Mouse (Mus musculus) neural tube, embryonic 14.5 days (tissue): ENCODE results near the gene Edem3. TPM values are rescaled to one million over a fixed set of nuclear protein-coding genes. Genes with fewer than 3 reads are reported as not detected.
"Not testable (repeated sequence)": the region's sequence is repeated elsewhere in the genome, so short reads cannot be mapped to it uniquely, and the experiment has no call there.

ENCODE experiments used
- ATAC-seq: fragments of 200-750 bp; cut with Nextera tagmentation; 2 replicates; pipeline ENCODE4 v1.8.0; 2017; ENCODE audit warnings: low read depth, mild to moderate bottlenecking, moderate TSS enrichment, moderate library complexity
- H3K27ac ChIP-seq: fragments of 300-500 bp; sonication (generic); 2 replicates; pipeline ENCODE4 v1.5.1; 2014; ENCODE audit warnings: low read depth, mild to moderate bottlenecking, control low read depth, low read length, moderate library complexity, mixed read lengths
- H3K27me3 ChIP-seq: fragments of 300-500 bp; sonication (generic); 2 replicates; pipeline ENCODE4 v1.6.1; 2014; ENCODE audit warnings: low read length; ENCODE audit not compliant: control insufficient read depth, insufficient read depth
- H3K36me3 ChIP-seq: fragments of 300-500 bp; sonication (generic); 2 replicates; pipeline ENCODE4 v1.6.1; 2014; ENCODE audit warnings: low read length, mixed read lengths; ENCODE audit not compliant: control insufficient read depth, insufficient read depth
- H3K4me1 ChIP-seq: fragments of 300-500 bp; sonication (generic); 2 replicates; pipeline ENCODE4 v1.6.1; 2014; ENCODE audit warnings: low read length; ENCODE audit not compliant: control insufficient read depth, insufficient read depth
- H3K4me2 ChIP-seq: fragments of 300-500 bp; sonication (generic); 2 replicates; pipeline ENCODE4 v1.6.1; 2014; ENCODE audit warnings: mild to moderate bottlenecking, low read depth, low read length, control low read depth
- H3K4me3 ChIP-seq: fragments of 300-500 bp; sonication (generic); 2 replicates; pipeline ENCODE4 v1.5.1; 2014; ENCODE audit warnings: low read depth, low read length, control low read depth, mixed read lengths
- H3K9ac ChIP-seq: fragments of 300-500 bp; sonication (generic); replicated peaks from 2 replicates; pipeline ENCODE4 v1.6.1; 2014; ENCODE audit warnings: low read depth, mild to moderate bottlenecking, control low read depth, low read length, mixed read lengths
- H3K9me3 ChIP-seq: fragments of 300-500 bp; sonication (generic); 2 replicates; pipeline ENCODE4 v1.6.1; 2016; ENCODE audit warnings: low read length; ENCODE audit not compliant: control insufficient read depth
- WGBS: fragments of 180-500 bp; shearing (Covaris S2); extraction: QIAGEN DNeasy Blood & Tissue Kit; methylation state at CpG from one replicate; pipeline ENCODE4 v1.1.7; 2014; 5-methylcytosine and 5-hydroxymethylcytosine counted together
- polyA plus RNA-seq: library from polyadenylated mRNA; unstranded; fragments of >200 nt; fragmentation: Nextera tagmentation; extraction: Ambion mirVana; gene quantifications from 2 replicates; pipeline ENCODE4 v1.2.1, GENCODE M21; 2014

Gene Edem3
- polyA plus RNA-seq, 1 experiment from 2014 or later: 24.7 TPM

GRCm38 (mm10) chr1:151779306-151779705 lies 24.1 kb downstream of the Edem3 start:
- WGBS: 94% methylated on average over 2 of the region's 2 CpGs
- ATAC-seq: no peak
- no peaks in the 10 kb centered on the region for H3K9me3 ChIP-seq
- no peak overlapping the region for H3K27ac ChIP-seq
- H3K27me3 ChIP-seq: no peaks in the 10 kb centered on the region
- no peak overlapping the region for H3K4me2 ChIP-seq
- H3K36me3 ChIP-seq: peaks cover 33% of the 10 kb centered on the region
- no peaks in the 10 kb centered on the region for H3K4me1 ChIP-seq
- no peak overlapping the region for H3K9ac ChIP-seq
- no peak overlapping the region for H3K4me3 ChIP-seq

DNA sequence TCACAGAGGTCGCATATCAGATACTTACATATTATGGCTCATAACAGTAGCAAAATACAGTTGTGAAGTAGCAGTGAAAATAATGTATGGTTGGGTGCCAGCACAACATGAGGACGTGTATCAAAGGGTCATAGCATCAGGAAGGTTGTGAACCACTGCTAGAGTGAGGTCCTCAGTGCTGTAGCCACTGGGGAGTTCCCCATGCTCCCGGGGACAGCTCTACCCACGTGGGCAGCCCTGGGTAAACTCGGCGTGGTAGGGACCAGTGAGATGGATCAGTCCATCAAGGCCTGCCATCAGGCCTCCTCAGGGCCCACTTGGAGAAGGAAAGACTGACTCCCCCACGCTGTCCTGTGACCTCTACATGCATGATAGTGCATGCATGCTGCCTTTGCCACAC lies 26.3 kb downstream of the Edem3 start:
- ATAC-seq: no peak
- 87% methylated on average over 7 of the region's 7 CpGs for WGBS

GRCm38 (mm10) chr1:151783403-151783802 lies 28.2 kb downstream of the Edem3 start:
- no peaks in the 10 kb centered on the region for H3K27me3 ChIP-seq
- no peak overlapping the region for H3K9ac ChIP-seq
- peaks cover 30% of the 10 kb centered on the region for H3K36me3 ChIP-seq
- 85% methylated on average over 2 of the region's 2 CpGs for WGBS
- no peak overlapping the region for H3K4me2 ChIP-seq
- H3K9me3 ChIP-seq: no peaks in the 10 kb centered on the region
- no peak for ATAC-seq
- no peak overlapping the region for H3K4me3 ChIP-seq
- no peak overlapping the region for H3K27ac ChIP-seq
- no peaks in the 10 kb centered on the region for H3K4me1 ChIP-seq

More for the DNA sequence above, 26.3 kb downstream of the Edem3 start:
- no peak overlapping the region for H3K4me3 ChIP-seq
- H3K27ac ChIP-seq: no peak overlapping the region
- no peaks in the 10 kb centered on the region for H3K9me3 ChIP-seq
- H3K4me2 ChIP-seq: no peak overlapping the region
- H3K27me3 ChIP-seq: no peaks in the 10 kb centered on the region
- H3K9ac ChIP-seq: no peak overlapping the region
- peaks cover 40% of the 10 kb centered on the region for H3K36me3 ChIP-seq
- H3K4me1 ChIP-seq: no peaks in the 10 kb centered on the region

- H3K4me2 ChIP-seq: no peak overlapping the region
- no peak overlapping the region for H3K27ac ChIP-seq
- peaks cover 22% of the 10 kb centered on the region for H3K36me3 ChIP-seq
- H3K9me3 ChIP-seq: no peaks in the 10 kb centered on the region
- no peak for ATAC-seq
- H3K4me1 ChIP-seq: no peaks in the 10 kb centered on the region
- no peak overlapping the region for H3K4me3 ChIP-seq
- WGBS: 93% methylated on average over 5 of the region's 5 CpGs
- H3K27me3 ChIP-seq: no peaks in the 10 kb centered on the region
- H3K9ac ChIP-seq: no peak overlapping the region
These were observed 31.2 kb downstream of the Edem3 start for GRCm38 (mm10) chr1:151786406-151786805.

GRCm38 (mm10) chr1:151789136-151789535 lies 34.0 kb downstream of the Edem3 start:
- no peak overlapping the region for H3K9ac ChIP-seq
- H3K27me3 ChIP-seq: no peaks in the 10 kb centered on the region
- no peak overlapping the region for H3K27ac ChIP-seq
- no peaks in the 10 kb centered on the region for H3K4me1 ChIP-seq
- H3K9me3 ChIP-seq: no peaks in the 10 kb centered on the region
- no peak for ATAC-seq
- no peak overlapping the region for H3K4me2 ChIP-seq
- 52% methylated on average over 4 of the region's 4 CpGs for WGBS
- peaks cover 13% of the 10 kb centered on the region for H3K36me3 ChIP-seq
- H3K4me3 ChIP-seq: no peak overlapping the region

- H3K4me2 ChIP-seq, H3K9ac ChIP-seq, H3K9me3 ChIP-seq, H3K27ac ChIP-seq, H3K27me3 ChIP-seq, H3K4me3 ChIP-seq, H3K4me1 ChIP-seq, ATAC-seq: not testable (repeated sequence)
- 0 out of 2 replicates have a peak, but pooled peaks cover 18% of the 10 kb centered on the region for H3K36me3 ChIP-seq
- 93% methylated on average over 8 of the region's 8 CpGs for WGBS
These were observed 36.9 kb downstream of the Edem3 start for GRCm38 (mm10) chr1:151792076-151792475.

DNA sequence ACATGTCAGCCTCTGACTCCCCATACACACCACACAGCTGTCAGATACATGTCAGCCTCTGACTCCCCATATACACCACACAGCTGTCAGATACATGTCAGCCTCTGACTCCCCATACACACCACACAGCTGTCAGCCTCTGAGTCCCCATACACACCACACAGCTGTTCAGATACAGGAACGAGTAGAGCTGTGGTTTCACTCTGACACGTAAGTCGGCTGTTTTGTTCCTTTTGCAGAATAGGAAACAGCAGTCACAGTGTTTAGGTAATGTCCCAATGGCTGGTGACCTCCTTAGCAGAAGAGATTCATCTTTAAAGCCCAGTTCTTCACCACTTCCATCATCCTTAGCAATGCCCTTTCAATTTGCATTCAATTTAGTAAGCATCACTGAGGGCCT lies 47.6 kb downstream of the Edem3 start:
- not testable (repeated sequence) for H3K4me2 ChIP-seq, H3K27me3 ChIP-seq, H3K4me3 ChIP-seq, H3K9me3 ChIP-seq, H3K27ac ChIP-seq, H3K9ac ChIP-seq, H3K4me1 ChIP-seq, ATAC-seq
- peaks cover 26% of the 10 kb centered on the region for H3K36me3 ChIP-seq
- WGBS: 79% methylated on average over 3 of the region's 3 CpGs

DNA sequence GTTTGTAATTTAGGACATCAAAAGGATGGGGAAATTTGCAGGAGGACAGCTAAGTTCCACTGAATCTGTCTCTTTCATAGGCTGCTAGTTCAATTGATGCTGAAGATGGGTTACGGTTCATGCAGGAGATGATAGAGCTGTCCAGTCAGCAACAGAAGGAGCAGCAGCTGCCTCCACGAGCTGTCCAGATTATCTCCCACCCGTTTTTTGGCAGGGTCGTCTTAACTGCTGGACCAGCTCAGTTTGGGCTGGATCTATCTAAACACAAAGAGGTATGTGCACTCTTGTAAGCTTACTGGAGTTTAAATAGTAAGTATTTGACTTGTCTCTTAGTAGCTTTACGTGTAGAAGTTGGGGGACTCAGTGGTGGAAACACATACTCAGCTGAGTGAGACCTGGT lies 52.1 kb downstream of the Edem3 start:
- WGBS: 87% methylated on average over 5 of the region's 5 CpGs
- H3K36me3 ChIP-seq: peaks cover 16% of the 10 kb centered on the region; the same call in 1 of the 2 replicates

DNA sequence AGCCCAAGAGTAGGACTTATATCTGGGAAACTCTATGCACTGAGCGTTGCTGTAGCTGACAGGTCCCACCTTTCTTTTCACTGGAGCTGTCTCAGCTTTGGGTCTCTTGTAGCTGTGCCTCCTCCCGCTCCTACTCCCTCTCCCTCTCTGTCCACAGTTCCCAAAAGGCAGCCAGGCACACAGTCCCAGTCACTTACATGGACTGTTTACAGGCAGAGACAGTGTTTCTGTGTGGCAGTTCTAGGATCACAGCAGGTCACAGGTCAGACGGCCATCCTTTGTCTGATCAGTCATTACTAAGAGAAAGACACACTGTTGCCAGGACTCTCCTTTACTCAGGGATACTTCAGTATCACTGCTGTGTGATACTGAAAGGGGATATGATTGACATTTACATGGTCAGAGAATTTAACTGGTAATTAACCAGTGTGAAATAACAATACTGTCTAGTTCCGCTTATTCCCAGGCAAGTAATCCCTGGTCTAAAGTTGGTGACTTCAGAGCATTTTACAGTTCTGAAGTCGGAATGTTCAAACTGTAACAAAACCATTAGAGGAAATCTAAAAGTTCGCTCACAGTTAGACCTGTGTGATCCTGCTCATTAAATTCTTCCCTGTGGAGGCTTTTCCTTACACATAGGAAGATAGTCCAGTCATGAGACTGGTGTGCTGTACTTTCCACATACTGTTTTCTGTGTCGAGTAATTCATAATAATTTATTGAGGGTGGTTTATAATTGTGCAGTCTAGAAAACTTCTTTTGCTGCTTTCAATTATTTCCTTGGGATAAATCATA lies 55.7 kb downstream of the Edem3 start:
- Histone ChIP-seq H3K27me3 (no peaks in the 10 kb centered on the region), H3K4me2 (no peak overlapping the region), H3K36me3 (peaks cover 8% of the 10 kb centered on the region; the same call in 1 of the 2 replicates), H3K9me3 (no peaks in the 10 kb centered on the region), H3K4me3 (no peak overlapping the region), H3K9ac (no peak overlapping the region), H3K4me1 (no peaks in the 10 kb centered on the region), H3K27ac (no peak overlapping the region)
- ATAC-seq: no peak
- WGBS: 54% methylated on average over 7 of the region's 7 CpGs

More for the DNA sequence above, 52.1 kb downstream of the Edem3 start:
- H3K27me3 ChIP-seq: no peaks in the 10 kb centered on the region
- H3K9ac ChIP-seq: no peak overlapping the region
- H3K9me3 ChIP-seq: no peaks in the 10 kb centered on the region
- H3K27ac ChIP-seq: no peak overlapping the region
- H3K4me3 ChIP-seq: no peak overlapping the region
- no peak overlapping the region for H3K4me2 ChIP-seq
- H3K4me1 ChIP-seq: no peaks in the 10 kb centered on the region
- no peak for ATAC-seq
